Mouse (Mus musculus) cerebellum, postnatal 10 days (tissue): ENCODE measurements around the gene Pon2.
A peak's percentile ranks its signal among the peaks of the same experiment; 100 is the strongest.
"Not testable (repeated sequence)": the region's sequence is repeated elsewhere in the genome, so short reads cannot be mapped to it uniquely, and the experiment has no call there.

ENCODE experiments used
- DNase-seq, 2 experiments: peaks; one replicate each; pipeline ENCODE4 v3.0.0; 2021; ENCODE audit warnings: mixed read lengths in 2 of 2

Gene Pon2

GRCm38 (mm10) chr6:5298092-5298554, at the start of gene Pon2:
TSS of gene Pon2 (minus strand) at chr6:5298455.
- DNase-seq = peak; percentile 56 to 75

- DNase-seq = peak; percentile 16 to 19
Measured at GRCm38 (mm10) chr6:5344255-5344654, 46.0 kb upstream of the Pon2 start.

- DNase-seq = not testable (repeated sequence)
Measured at GRCm38 (mm10) chr6:5339283-5339682, 41.0 kb upstream of the Pon2 start.

- not testable (repeated sequence) for DNase-seq
Measured at GRCm38 (mm10) chr6:5338781-5339180, 40.5 kb upstream of the Pon2 start.

- not testable (repeated sequence) for DNase-seq
Measured at GRCm38 (mm10) chr6:5336016-5336415, 37.8 kb upstream of the Pon2 start.

- no peak for DNase-seq
Measured at GRCm38 (mm10) chr6:5334021-5334420, 35.8 kb upstream of the Pon2 start.

GRCm38 (mm10) chr6:5332560-5333150, 34.4 kb upstream of the Pon2 start:
- no peak for DNase-seq

GRCm38 (mm10) chr6:5325122-5325521, 26.9 kb upstream of the Pon2 start:
- no peak for DNase-seq

GRCm38 (mm10) chr6:5324101-5324500, 25.8 kb upstream of the Pon2 start:
- not testable (repeated sequence) for DNase-seq

GRCm38 (mm10) chr6:5316630-5317029, 18.4 kb upstream of the Pon2 start:
- no peak for DNase-seq

GRCm38 (mm10) chr6:5315053-5315759, 17.0 kb upstream of the Pon2 start:
- DNase-seq = no peak

GRCm38 (mm10) chr6:5313951-5314590, 15.8 kb upstream of the Pon2 start:
- no peak for DNase-seq

- DNase-seq = no peak
Measured at GRCm38 (mm10) chr6:5310491-5310890, 12.2 kb upstream of the Pon2 start.

GRCm38 (mm10) chr6:5309595-5310197, 11.4 kb upstream of the Pon2 start:
- peak; percentile 61 to 62 for DNase-seq

- DNase-seq = no peak
Measured at GRCm38 (mm10) chr6:5305926-5306325, 7.7 kb upstream of the Pon2 start.

- no peak for DNase-seq
Measured at GRCm38 (mm10) chr6:5304956-5305355, 6.7 kb upstream of the Pon2 start.

- DNase-seq = no peak
Measured at GRCm38 (mm10) chr6:5300629-5301028, 2.4 kb upstream of the Pon2 start.

- no peak for DNase-seq
Measured at GRCm38 (mm10) chr6:5299561-5299960, 1.3 kb upstream of the Pon2 start.

GRCm38 (mm10) chr6:5297321-5298091, 749 bp downstream of the Pon2 start:
- DNase-seq = peak; percentile 37 to 41

GRCm38 (mm10) chr6:5296067-5296466, 2.2 kb downstream of the Pon2 start:
- no peak for DNase-seq

- no peak for DNase-seq
Measured at GRCm38 (mm10) chr6:5294659-5295449, 3.4 kb downstream of the Pon2 start.

GRCm38 (mm10) chr6:5292841-5293240, 5.4 kb downstream of the Pon2 start:
- DNase-seq = no peak
